Mouse (Mus musculus): Measurements from ENCODE around the gene Gm10037. TPM values are rescaled to one million over a fixed set of nuclear protein-coding genes. Genes with fewer than 3 reads are reported as not detected.
"Not testable (repeated sequence)": the region's sequence is repeated elsewhere in the genome, so short reads cannot be mapped to it uniquely, and the experiment has no call there.

The Gm10037 gene
- polyA plus RNA-seq, 1 experiment from 2014 or later = 4.7 TPM

- Histone ChIP-seq H3K27ac (replicated peaks) (no peak overlapping the region), H3K4me1 (peaks cover 5% of the 10 kb centered on the region; the same call in 1 of the 2 replicates), H3K4me2 (replicated peaks) (peak overlapping the region; percentile 52), H3K36me3 (no peaks in the 10 kb centered on the region), H3K9me3 (replicated peaks) (no peaks in the 10 kb centered on the region), H3K9ac (peak overlapping the region; percentile 26; the same call in 1 of the 2 replicates), H3K4me3 (replicated peaks) (peak overlapping the region; percentile 38), H3K27me3 (no peaks in the 10 kb centered on the region)
- WGBS = under 1% methylated on average over 17 of the region's 19 CpGs
- peak; percentile 19 for ATAC-seq (ENCODE audit: insufficient number of reproducible peaks, low FRiP score, low TSS enrichment, low read depth)
These were observed 13.4 kb downstream of the Gm10037 start for GRCm38 (mm10) chr13:67844119-67844852.

- H3K4me2 ChIP-seq (replicated peaks) = peak overlapping the region; percentile 52
- no peak overlapping the region; the same call in 1 of the 2 replicates for H3K9ac ChIP-seq
- H3K4me3 ChIP-seq (replicated peaks) = peak overlapping the region; percentile 38
- no peaks in the 10 kb centered on the region for H3K9me3 ChIP-seq (replicated peaks)
- no peak overlapping the region for H3K27ac ChIP-seq (replicated peaks)
- no peaks in the 10 kb centered on the region for H3K36me3 ChIP-seq
- 16% methylated on average over 8 of the region's 8 CpGs for WGBS
- no peaks in the 10 kb centered on the region for H3K27me3 ChIP-seq
- no peak for ATAC-seq (ENCODE audit: insufficient number of reproducible peaks, low FRiP score, low TSS enrichment, low read depth)
- peaks cover 5% of the 10 kb centered on the region; the same call in 1 of the 2 replicates for H3K4me1 ChIP-seq
These were observed 13.9 kb downstream of the Gm10037 start for GRCm38 (mm10) chr13:67844853-67845194.

DNA sequence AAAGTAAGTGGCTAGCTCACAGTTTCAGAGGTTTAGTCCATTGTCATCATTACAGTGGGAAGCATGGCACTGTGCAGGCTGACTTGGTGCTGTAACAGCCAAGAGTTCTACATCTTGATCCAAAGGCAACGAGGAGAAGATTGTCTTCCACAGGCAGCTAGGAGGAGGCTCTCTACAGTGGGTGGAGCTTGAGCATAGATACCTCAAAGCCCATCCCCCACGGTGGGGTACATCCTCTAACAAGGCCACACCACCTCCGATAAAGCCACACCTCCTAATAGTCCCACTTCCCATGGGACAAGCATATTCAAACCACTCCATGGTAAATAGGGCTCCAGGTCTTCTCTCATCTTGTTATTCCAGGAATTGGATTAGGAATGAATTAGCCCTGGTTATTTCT lies 19.5 kb downstream of the Gm10037 start:
- H3K9ac ChIP-seq = no peak overlapping the region
- WGBS = 87% methylated on average over 3 of the region's 3 CpGs
- no peak overlapping the region for H3K27ac ChIP-seq (replicated peaks)
- no peaks in the 10 kb centered on the region for H3K27me3 ChIP-seq
- no peak for ATAC-seq (ENCODE audit: insufficient number of reproducible peaks, low FRiP score, low TSS enrichment, low read depth)
- no peaks in the 10 kb centered on the region for H3K4me1 ChIP-seq
- no peaks in the 10 kb centered on the region for H3K36me3 ChIP-seq
- H3K4me3 ChIP-seq (replicated peaks) = no peak overlapping the region
- H3K9me3 ChIP-seq (replicated peaks) = no peaks in the 10 kb centered on the region
- H3K4me2 ChIP-seq (replicated peaks) = no peak overlapping the region

- no peak for ATAC-seq (ENCODE audit: insufficient number of reproducible peaks, low FRiP score, low TSS enrichment, low read depth)
- Histone ChIP-seq H3K9ac (no peak overlapping the region), H3K4me2 (replicated peaks) (no peak overlapping the region), H3K4me3 (replicated peaks) (no peak overlapping the region), H3K27me3 (no peaks in the 10 kb centered on the region), H3K4me1 (no peaks in the 10 kb centered on the region), H3K36me3 (no peaks in the 10 kb centered on the region), H3K9me3 (replicated peaks) (no peaks in the 10 kb centered on the region), H3K27ac (replicated peaks) (no peak overlapping the region)
- WGBS = 70% methylated on average over 6 of the region's 6 CpGs
These were observed 22.2 kb downstream of the Gm10037 start for GRCm38 (mm10) chr13:67853130-67853529.

- no peaks in the 10 kb centered on the region for H3K27me3 ChIP-seq
- no peaks in the 10 kb centered on the region for H3K4me1 ChIP-seq
- no peaks in the 10 kb centered on the region for H3K36me3 ChIP-seq
- H3K9ac ChIP-seq = no peak overlapping the region
- 83% methylated on average over 2 of the region's 2 CpGs for WGBS
- H3K9me3 ChIP-seq (replicated peaks) = no peaks in the 10 kb centered on the region
- H3K4me2 ChIP-seq (replicated peaks) = no peak overlapping the region
- H3K27ac ChIP-seq (replicated peaks) = no peak overlapping the region
- no peak for ATAC-seq (ENCODE audit: insufficient number of reproducible peaks, low FRiP score, low TSS enrichment, low read depth)
- no peak overlapping the region for H3K4me3 ChIP-seq (replicated peaks)
These were observed 23.1 kb downstream of the Gm10037 start for GRCm38 (mm10) chr13:67853983-67854382.

- H3K9me3 ChIP-seq (replicated peaks) = no peaks in the 10 kb centered on the region
- ATAC-seq (ENCODE audit: insufficient number of reproducible peaks, low FRiP score, low TSS enrichment, low read depth) = no peak
- 29% methylated on average over 1 of the region's 1 CpGs for WGBS
- H3K27me3 ChIP-seq = no peaks in the 10 kb centered on the region
- H3K4me1 ChIP-seq = no peaks in the 10 kb centered on the region
- H3K27ac ChIP-seq (replicated peaks) = no peak overlapping the region
- no peak overlapping the region for H3K9ac ChIP-seq
- no peak overlapping the region for H3K4me3 ChIP-seq (replicated peaks)
- no peaks in the 10 kb centered on the region for H3K36me3 ChIP-seq
- H3K4me2 ChIP-seq (replicated peaks) = no peak overlapping the region
These were observed 26.4 kb downstream of the Gm10037 start for GRCm38 (mm10) chr13:67857317-67857716.

DNA sequence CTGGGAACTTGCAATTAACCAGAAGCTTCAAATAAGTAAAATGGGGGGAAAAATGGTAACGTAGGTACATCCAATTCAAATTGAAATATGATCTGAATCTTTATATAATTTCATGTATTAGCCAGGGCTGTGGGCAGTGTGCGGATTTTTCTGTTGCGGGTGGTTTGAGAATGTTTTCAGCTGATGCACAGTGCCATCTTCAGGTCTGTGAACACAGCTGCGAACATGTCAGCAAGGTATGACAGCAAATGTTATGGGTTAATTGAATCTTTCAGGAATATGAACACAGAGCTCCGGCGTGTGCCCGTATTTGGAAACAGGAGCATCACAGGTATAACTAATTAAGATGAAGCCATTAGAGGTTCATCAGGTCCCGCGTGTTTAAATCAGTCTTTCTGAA lies 31.6 kb downstream of the Gm10037 start:
- WGBS = 77% methylated on average over 9 of the region's 9 CpGs
- Histone ChIP-seq H3K4me1 (no peaks in the 10 kb centered on the region), H3K36me3 (no peaks in the 10 kb centered on the region), H3K27ac (replicated peaks) (no peak overlapping the region), H3K4me3 (replicated peaks) (no peak overlapping the region), H3K4me2 (replicated peaks) (no peak overlapping the region), H3K27me3 (no peaks in the 10 kb centered on the region), H3K9me3 (replicated peaks) (no peaks in the 10 kb centered on the region), H3K9ac (no peak overlapping the region)
- ATAC-seq (ENCODE audit: insufficient number of reproducible peaks, low FRiP score, low TSS enrichment, low read depth) = no peak

GRCm38 (mm10) chr13:67863026-67863425 lies 32.1 kb downstream of the Gm10037 start, which contains the start of gene BC048507:
Gene BC048507, plus strand, starts transcription at chr13:67863326.
- H3K36me3 ChIP-seq = no peaks in the 10 kb centered on the region
- no peak within 1 kb of the TSS for H3K27ac ChIP-seq (replicated peaks)
- H3K27me3 ChIP-seq = no peaks in the 10 kb centered on the region
- ATAC-seq (ENCODE audit: insufficient number of reproducible peaks, low FRiP score, low TSS enrichment, low read depth) = no peak
- 78% methylated on average over 11 of the region's 11 CpGs for WGBS
- no peak within 1 kb of the TSS for H3K4me3 ChIP-seq (replicated peaks)
- no peak within 1 kb of the TSS for H3K4me2 ChIP-seq (replicated peaks)
- H3K4me1 ChIP-seq = no peaks in the 10 kb centered on the region
- H3K9me3 ChIP-seq (replicated peaks) = no peaks in the 10 kb centered on the region
- no peak within 1 kb of the TSS for H3K9ac ChIP-seq

- no peak overlapping the region for H3K9ac ChIP-seq
- no peak for ATAC-seq (ENCODE audit: insufficient number of reproducible peaks, low FRiP score, low TSS enrichment, low read depth)
- H3K4me3 ChIP-seq (replicated peaks) = no peak overlapping the region
- 62% methylated on average over 5 of the region's 5 CpGs for WGBS
- no peaks in the 10 kb centered on the region for H3K27me3 ChIP-seq
- H3K27ac ChIP-seq (replicated peaks) = no peak overlapping the region
- no peak overlapping the region for H3K4me2 ChIP-seq (replicated peaks)
- no peaks in the 10 kb centered on the region for H3K4me1 ChIP-seq
- H3K9me3 ChIP-seq (replicated peaks) = no peaks in the 10 kb centered on the region
- no peaks in the 10 kb centered on the region for H3K36me3 ChIP-seq
These were observed 34.0 kb downstream of the Gm10037 start for GRCm38 (mm10) chr13:67864764-67865350.

GRCm38 (mm10) chr13:67867899-67868298 lies 37.0 kb downstream of the Gm10037 start:
- H3K4me2 ChIP-seq (replicated peaks) = no peak overlapping the region
- H3K9ac ChIP-seq = no peak overlapping the region
- H3K4me1 ChIP-seq = no peaks in the 10 kb centered on the region
- no peak overlapping the region for H3K4me3 ChIP-seq (replicated peaks)
- WGBS = 31% methylated on average over 3 of the region's 3 CpGs
- H3K9me3 ChIP-seq (replicated peaks) = no peaks in the 10 kb centered on the region
- H3K36me3 ChIP-seq = no peaks in the 10 kb centered on the region
- H3K27ac ChIP-seq (replicated peaks) = no peak overlapping the region
- no peak for ATAC-seq (ENCODE audit: insufficient number of reproducible peaks, low FRiP score, low TSS enrichment, low read depth)
- no peaks in the 10 kb centered on the region for H3K27me3 ChIP-seq

- not testable (repeated sequence) for H3K9ac ChIP-seq; ATAC-seq (ENCODE audit: insufficient number of reproducible peaks, low FRiP score, low TSS enrichment, low read depth); H3K4me2 ChIP-seq (replicated peaks); H3K36me3 ChIP-seq; H3K4me1 ChIP-seq; H3K27me3 ChIP-seq; H3K9me3 ChIP-seq (replicated peaks); H3K4me3 ChIP-seq (replicated peaks); H3K27ac ChIP-seq (replicated peaks)
- 31% methylated on average over 7 of the region's 12 CpGs for WGBS
These were observed 45.3 kb downstream of the Gm10037 start for GRCm38 (mm10) chr13:67876049-67876698.

Data from embryonic facial prominence, embryonic 15.5 days (tissue).